Mouse (Mus musculus) midbrain, embryonic 11.5 days (tissue): ENCODE results near the gene Uhrf2. TPM values are rescaled to one million over a fixed set of nuclear protein-coding genes. Genes with fewer than 3 reads are reported as not detected.
A peak's percentile ranks its signal among the peaks of the same experiment; 100 is the strongest.
"Not testable (repeated sequence)": the region's sequence is repeated elsewhere in the genome, so short reads cannot be mapped to it uniquely, and the experiment has no call there.

Source experiments
- ATAC-seq: fragments of 200-750 bp; cut with Nextera tagmentation; 2 replicates; pipeline ENCODE4 v1.8.0; 2017; ENCODE audit warnings: moderate TSS enrichment, moderate library complexity; ENCODE audit not compliant: low FRiP score
- DNase-seq: peaks from one replicate; pipeline ENCODE4 v3.0.0; 2015; ENCODE audit warnings: low spot score; ENCODE audit errors: missing footprints
- H3K27ac ChIP-seq: fragments of 300-500 bp; sonication (generic); 2 replicates; pipeline ENCODE4 v1.5.1; 2014; ENCODE audit warnings: low read depth, low read length
- H3K27me3 ChIP-seq: fragments of 300-500 bp; sonication (generic); 2 replicates; pipeline ENCODE4 v1.6.1; 2014; ENCODE audit warnings: mild to moderate bottlenecking, low read length, moderate library complexity, mixed read lengths; ENCODE audit not compliant: control insufficient read depth, insufficient read depth
- H3K36me3 ChIP-seq: fragments of 300-500 bp; sonication (generic); 2 replicates; pipeline ENCODE4 v1.6.1; 2014; ENCODE audit warnings: mild to moderate bottlenecking, low read length, moderate library complexity, mixed read lengths; ENCODE audit not compliant: control insufficient read depth, insufficient read depth
- H3K4me1 ChIP-seq: fragments of 300-500 bp; sonication (generic); 2 replicates; pipeline ENCODE4 v1.6.1; 2014; ENCODE audit warnings: low read length; ENCODE audit not compliant: control insufficient read depth, insufficient read depth
- H3K4me2 ChIP-seq: fragments of 300-500 bp; sonication (generic); 2 replicates; pipeline ENCODE4 v1.6.1; 2014; ENCODE audit warnings: mild to moderate bottlenecking, moderate library complexity
- H3K4me3 ChIP-seq: fragments of 300-500 bp; sonication (generic); 2 replicates; pipeline ENCODE4 v1.5.1; 2014; ENCODE audit warnings: low read depth, low read length
- H3K9ac ChIP-seq: fragments of 300-500 bp; sonication (generic); 2 replicates; pipeline ENCODE4 v1.6.1; 2014; ENCODE audit warnings: low read length
- H3K9me3 ChIP-seq: fragments of 300-500 bp; sonication (generic); 2 replicates; pipeline ENCODE4 v1.6.1; 2016; ENCODE audit warnings: low read length; ENCODE audit not compliant: control insufficient read depth
- WGBS: fragments of 180-500 bp; shearing (Covaris S2); extraction: QIAGEN DNeasy Blood & Tissue Kit; methylation state at CpG from one replicate; pipeline ENCODE4 v1.1.7; 2014; 5-methylcytosine and 5-hydroxymethylcytosine counted together
- polyA plus RNA-seq: library from polyadenylated mRNA; unstranded; fragments of >200 nt; fragmentation: Nextera tagmentation; extraction: Ambion mirVana; gene quantifications from 2 replicates; pipeline ENCODE4 v1.2.1, GENCODE M21; 2014

Uhrf2 gene
- polyA plus RNA-seq, 1 experiment from 2014 or later, result 80.3 TPM

DNA sequence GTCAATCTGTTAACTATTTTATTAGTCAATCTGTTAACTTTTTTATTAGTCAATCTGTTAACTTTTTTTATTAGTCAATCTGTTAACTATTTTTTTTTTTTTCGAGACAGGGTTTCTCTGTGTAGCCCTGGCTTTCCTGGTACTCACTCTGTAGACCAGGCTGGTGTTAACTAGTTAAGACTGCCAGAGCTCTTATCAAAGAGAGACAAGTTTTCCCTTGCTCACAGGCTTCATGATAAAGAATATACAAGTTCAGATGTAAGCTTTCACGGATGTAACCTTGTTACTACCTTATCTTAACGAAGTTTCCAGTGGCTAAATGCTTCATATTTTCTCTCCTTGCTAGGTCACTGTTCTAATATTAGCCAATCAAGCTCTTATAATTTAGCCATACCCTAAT, 16.0 kb upstream of the Uhrf2 start:
- H3K4me3 ChIP-seq, result no peak overlapping the region
- no peaks in the 10 kb centered on the region for H3K9me3 ChIP-seq
- no peak overlapping the region for H3K9ac ChIP-seq
- 83% methylated on average over 3 of the region's 3 CpGs for WGBS
- ATAC-seq (no peak), DNase-seq (no peak)
- H3K27ac ChIP-seq, result no peak overlapping the region
- no peaks in the 10 kb centered on the region for H3K27me3 ChIP-seq
- H3K36me3 ChIP-seq, result no peaks in the 10 kb centered on the region
- H3K4me1 ChIP-seq, result no peaks in the 10 kb centered on the region
- no peak overlapping the region for H3K4me2 ChIP-seq

DNA sequence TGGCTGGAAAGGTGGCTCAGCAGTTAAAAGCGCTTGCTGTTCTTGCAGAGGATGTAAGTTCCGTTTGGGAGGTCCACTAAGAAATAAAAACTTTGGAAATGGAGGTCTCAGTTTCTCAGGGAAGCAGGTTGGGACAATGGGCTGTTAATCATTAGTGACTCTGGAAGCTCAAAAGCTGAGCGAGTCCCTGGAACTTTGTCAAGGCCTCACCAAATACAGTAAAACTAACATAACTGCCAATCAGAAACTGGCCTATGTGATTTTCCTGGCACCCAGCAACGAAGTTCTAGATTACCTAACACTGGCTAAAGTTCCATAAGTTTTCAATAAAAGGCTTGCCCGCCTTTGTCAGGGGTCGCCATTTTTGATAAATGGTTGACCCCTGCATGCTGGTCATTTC, 14.2 kb upstream of the Uhrf2 start:
- 79% methylated on average over 6 of the region's 6 CpGs for WGBS
- Histone ChIP-seq H3K9me3 (no peaks in the 10 kb centered on the region), H3K27me3 (no peaks in the 10 kb centered on the region), H3K4me1 (no peaks in the 10 kb centered on the region), H3K4me2 (no peak overlapping the region), H3K4me3 (no peak overlapping the region), H3K9ac (no peak overlapping the region), H3K27ac (no peak overlapping the region), H3K36me3 (no peaks in the 10 kb centered on the region)
- no peak for DNase-seq
- ATAC-seq, result no peak

DNA sequence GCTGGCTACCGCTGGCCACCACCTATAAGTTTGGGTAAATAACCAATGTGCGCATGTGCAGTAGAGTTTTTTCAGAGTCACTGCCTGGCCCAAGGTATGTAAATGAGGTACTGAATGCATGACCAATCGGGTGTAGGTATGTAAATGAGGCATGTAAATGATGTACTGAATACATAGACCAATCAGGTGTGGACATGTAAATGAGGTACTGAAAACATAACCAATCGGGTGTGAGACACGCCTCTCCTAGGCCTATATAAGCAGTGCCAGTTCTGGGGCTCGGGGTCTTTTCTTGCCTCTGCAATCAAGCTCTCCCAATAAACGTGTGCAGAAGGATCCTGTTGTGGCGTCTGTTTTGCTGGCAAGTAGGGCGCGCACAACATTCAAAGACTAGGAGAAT, 6.9 kb upstream of the Uhrf2 start:
- WGBS, result 91% methylated on average over 10 of the region's 10 CpGs
- not testable (repeated sequence) for ATAC-seq

DNA sequence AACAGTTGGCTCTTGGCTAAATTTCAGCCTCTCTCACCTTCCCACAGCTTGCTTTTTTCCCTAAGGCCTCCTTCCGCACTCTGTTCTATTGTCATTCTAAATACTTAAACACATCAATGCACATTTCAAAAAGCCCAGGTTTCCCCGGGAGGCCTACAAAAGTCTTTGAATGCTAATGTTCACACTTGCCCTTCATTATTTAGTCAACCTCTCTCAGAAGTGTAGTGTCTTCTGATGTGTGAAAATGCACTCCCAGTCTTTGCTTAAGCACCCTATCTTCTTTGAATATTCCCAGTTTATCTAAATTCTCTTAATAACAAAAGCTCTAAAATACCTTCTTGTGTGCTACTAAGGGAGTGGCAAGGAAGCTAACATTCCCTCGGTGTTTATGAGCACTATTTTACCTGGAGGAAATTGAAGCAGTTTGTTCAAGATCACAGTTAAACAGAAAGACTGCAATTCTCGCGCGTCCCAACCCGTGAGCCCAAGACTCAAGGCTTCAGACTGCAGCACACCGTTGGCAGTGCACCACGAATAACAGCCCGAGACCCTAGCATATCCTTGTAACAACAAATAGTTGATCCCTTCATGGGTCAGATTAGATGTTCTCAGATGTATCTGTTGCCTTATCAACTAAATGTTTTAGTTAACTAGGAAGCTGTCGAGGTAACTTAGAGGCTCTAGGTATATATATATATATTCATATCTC, 1.2 kb upstream of the Uhrf2 start:
- no peak for ATAC-seq
- peak overlapping the region; percentile 89; the same call in 1 of the 2 replicates for H3K27ac ChIP-seq
- no peak overlapping the region for H3K9ac ChIP-seq
- WGBS, result 20% methylated on average over 11 of the region's 11 CpGs
- H3K9me3 ChIP-seq, result no peaks in the 10 kb centered on the region
- no peak overlapping the region; the same call in 1 of the 2 replicates for H3K4me3 ChIP-seq
- DNase-seq, result peak; percentile 92
- H3K36me3 ChIP-seq, result no peaks in the 10 kb centered on the region
- no peaks in the 10 kb centered on the region for H3K27me3 ChIP-seq
- H3K4me2 ChIP-seq, result peak overlapping the region; percentile 42; the same call in 1 of the 2 replicates
- H3K4me1 ChIP-seq, result peaks cover 20% of the 10 kb centered on the region

More for the DNA sequence above, 6.9 kb upstream of the Uhrf2 start:
- H3K9me3 ChIP-seq, H3K27ac ChIP-seq, H3K9ac ChIP-seq, H3K27me3 ChIP-seq, DNase-seq, H3K4me3 ChIP-seq, H3K4me1 ChIP-seq, H3K4me2 ChIP-seq, H3K36me3 ChIP-seq: not testable (repeated sequence)

DNA sequence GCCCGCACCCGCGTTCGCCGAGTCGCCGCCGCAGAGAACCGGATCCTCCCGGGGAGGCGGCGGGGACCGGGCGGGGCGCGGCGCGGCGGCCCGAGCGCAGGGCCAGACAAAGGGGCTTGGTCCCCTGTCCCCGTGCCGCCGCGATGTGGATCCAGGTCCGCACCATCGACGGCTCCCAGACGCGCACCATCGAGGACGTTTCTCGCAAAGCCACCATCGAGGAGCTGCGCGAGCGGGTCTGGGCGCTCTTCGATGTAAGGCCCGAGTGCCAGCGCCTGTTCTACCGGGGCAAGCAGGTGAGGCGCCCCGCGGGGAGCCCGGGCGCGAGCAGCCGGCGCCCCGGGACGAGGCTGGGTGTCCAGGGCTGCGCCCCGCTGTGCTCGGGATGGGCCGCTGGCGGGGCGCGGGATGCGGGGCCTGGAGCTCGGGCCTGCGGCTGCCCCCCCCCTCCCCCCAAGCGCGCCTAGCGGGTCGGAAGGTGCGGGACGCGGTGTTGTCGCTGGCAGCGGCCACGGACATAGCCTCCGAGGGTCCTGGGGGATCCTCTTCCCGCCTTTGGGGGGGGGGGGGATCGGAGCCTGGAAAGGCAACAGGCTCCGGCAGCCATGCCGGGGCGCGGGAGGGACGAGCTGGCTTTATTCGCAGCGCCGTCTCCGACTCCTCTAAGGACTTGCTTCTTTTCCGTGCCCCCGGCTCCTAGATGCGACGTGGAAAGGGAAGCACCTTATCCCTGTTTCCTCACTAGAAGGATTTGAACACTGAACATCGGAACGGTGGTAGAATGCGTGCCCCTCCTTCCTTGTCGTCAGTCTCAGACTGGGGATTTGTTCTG, 539 bp downstream of the Uhrf2 start:
- Histone ChIP-seq H3K9me3 (no peaks in the 10 kb centered on the region), H3K4me1 (peaks cover 22% of the 10 kb centered on the region), H3K4me2 (peak overlapping the region; percentile 42), H3K36me3 (no peaks in the 10 kb centered on the region), H3K27me3 (no peaks in the 10 kb centered on the region), H3K4me3 (peak overlapping the region; percentile 89), H3K9ac (peak overlapping the region; percentile 98), H3K27ac (peak overlapping the region; percentile 89)
- under 1% methylated on average over 81 of the region's 92 CpGs for WGBS
- DNase-seq, result peak; percentile 95
- peak; percentile 8; the same call in 1 of the 2 replicates for ATAC-seq

DNA sequence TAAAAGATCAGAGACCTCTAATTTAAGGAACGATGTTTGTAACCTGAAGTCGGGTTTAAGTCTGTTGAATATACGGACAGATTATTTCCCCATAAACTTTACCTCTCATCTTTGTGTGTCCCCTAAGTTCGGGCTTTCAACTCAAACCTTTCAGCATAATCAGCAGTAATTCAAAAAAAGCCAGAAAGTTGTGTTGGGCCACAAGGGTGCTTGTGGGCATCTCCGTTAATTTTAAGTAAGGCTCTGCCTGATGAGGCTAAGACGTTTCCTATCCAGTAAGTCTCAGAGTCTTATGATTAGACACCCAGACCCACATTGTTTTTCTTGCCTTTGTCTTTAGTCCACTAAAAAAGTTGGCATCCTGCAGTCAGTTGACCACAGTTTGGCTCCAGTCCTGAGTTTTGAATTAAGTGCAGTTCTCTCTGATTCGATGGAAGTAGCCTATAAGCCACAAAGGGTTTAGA, 1.2 kb downstream of the Uhrf2 start:
- DNase-seq (no peak), ATAC-seq (no peak)
- no peaks in the 10 kb centered on the region for H3K27me3 ChIP-seq
- H3K9me3 ChIP-seq, result no peaks in the 10 kb centered on the region
- H3K4me3 ChIP-seq, result peak overlapping the region; percentile 89
- H3K36me3 ChIP-seq, result no peaks in the 10 kb centered on the region
- H3K9ac ChIP-seq, result peak overlapping the region; percentile 98
- H3K4me2 ChIP-seq, result peak overlapping the region; percentile 42
- H3K27ac ChIP-seq, result no peak overlapping the region; the same call in 1 of the 2 replicates
- WGBS, result 5% methylated on average over 7 of the region's 7 CpGs
- peaks cover 22% of the 10 kb centered on the region for H3K4me1 ChIP-seq

DNA sequence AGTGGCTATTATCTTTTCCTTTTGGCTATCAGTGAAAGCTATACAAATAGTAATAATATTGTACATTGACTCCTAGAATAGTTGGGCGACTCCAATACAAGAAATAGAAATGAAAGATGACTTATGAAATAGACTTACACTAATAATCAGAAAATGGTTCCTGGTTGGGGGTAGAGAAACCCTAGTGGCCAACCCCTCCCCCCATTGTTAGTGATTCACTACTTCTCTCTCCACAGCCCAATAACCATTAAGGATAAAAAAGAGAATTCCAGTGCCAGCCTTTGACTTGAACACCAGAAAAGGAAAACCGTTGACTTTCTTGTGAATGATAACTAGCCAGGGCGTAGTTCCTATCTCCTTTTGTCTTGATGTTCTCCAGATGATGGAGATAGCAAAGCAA, 1.9 kb downstream of the Uhrf2 start:
- H3K36me3 ChIP-seq, result no peaks in the 10 kb centered on the region
- H3K27ac ChIP-seq, result no peak overlapping the region
- ATAC-seq (no peak), DNase-seq (no peak)
- H3K9me3 ChIP-seq, result no peaks in the 10 kb centered on the region
- H3K4me2 ChIP-seq, result peak overlapping the region; percentile 42
- H3K4me1 ChIP-seq, result peaks cover 22% of the 10 kb centered on the region
- no peak overlapping the region for H3K9ac ChIP-seq
- H3K27me3 ChIP-seq, result no peaks in the 10 kb centered on the region
- WGBS, result 72% methylated on average over 3 of the region's 3 CpGs
- H3K4me3 ChIP-seq, result peak overlapping the region; percentile 89

DNA sequence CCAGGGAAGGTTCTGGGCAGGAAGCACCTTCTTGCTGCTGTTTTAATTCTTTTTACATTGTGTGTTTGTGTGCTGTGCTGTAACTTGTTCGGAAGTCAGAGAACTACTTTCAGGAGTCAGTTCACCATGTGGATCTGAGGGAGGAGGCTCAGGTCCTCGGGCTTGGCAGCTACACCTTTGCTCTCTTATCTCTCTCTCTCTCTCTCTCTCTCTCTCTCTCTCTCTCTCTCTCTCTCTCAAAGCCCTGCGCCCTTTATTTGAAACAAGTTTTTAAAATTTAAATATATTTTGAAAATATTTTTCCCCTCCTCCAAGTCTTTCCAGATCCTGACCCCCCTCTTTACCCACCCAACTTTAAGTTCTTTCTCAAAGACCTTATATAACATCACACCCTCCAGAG, 5.0 kb downstream of the Uhrf2 start:
- Histone ChIP-seq H3K9ac (no peak overlapping the region), H3K4me3 (no peak overlapping the region), H3K27me3 (no peaks in the 10 kb centered on the region), H3K4me2 (no peak overlapping the region), H3K4me1 (peaks cover 16% of the 10 kb centered on the region), H3K9me3 (no peaks in the 10 kb centered on the region), H3K27ac (no peak overlapping the region), H3K36me3 (no peaks in the 10 kb centered on the region)
- 78% methylated on average over 3 of the region's 3 CpGs for WGBS
- DNase-seq, result no peak
- ATAC-seq, result no peak

DNA sequence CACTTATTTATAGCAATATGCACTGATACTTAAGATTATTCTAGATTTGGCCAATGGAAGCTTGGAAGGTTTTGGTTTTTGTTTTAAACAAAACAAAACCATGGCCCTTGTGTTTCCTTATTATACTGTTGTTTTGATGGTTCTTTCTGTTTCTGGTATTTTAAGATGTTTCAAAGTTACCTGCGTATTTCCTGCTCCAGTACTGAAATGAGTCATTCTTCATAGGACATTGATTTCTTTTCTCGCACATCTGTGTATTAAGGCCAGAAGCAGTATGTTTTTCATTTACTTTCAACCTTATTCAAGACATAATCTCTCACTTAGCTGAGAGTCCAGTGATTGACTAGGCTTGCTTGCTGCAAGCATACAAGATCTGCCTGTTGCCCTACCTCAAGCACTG, 13.4 kb downstream of the Uhrf2 start:
- no peak overlapping the region for H3K4me2 ChIP-seq
- no peaks in the 10 kb centered on the region for H3K27me3 ChIP-seq
- no peaks in the 10 kb centered on the region for H3K4me1 ChIP-seq
- H3K9me3 ChIP-seq, result no peaks in the 10 kb centered on the region
- WGBS, result 97% methylated on average over 2 of the region's 2 CpGs
- DNase-seq (no peak), ATAC-seq (no peak)
- peaks cover 10% of the 10 kb centered on the region; the same call in 1 of the 2 replicates for H3K36me3 ChIP-seq
- no peak overlapping the region for H3K9ac ChIP-seq
- no peak overlapping the region for H3K27ac ChIP-seq
- H3K4me3 ChIP-seq, result no peak overlapping the region
